Mouse (Mus musculus): ENCODE results near the gene Cldn34b2. TPM values are rescaled to one million over a fixed set of nuclear protein-coding genes. Genes with fewer than 3 reads are reported as not detected.

Gene Cldn34b2
- polyA plus RNA-seq (2015; fragmentation: Nextera tagmentation; extraction: Ambion mirVana) = not detected in 2 replicates

DNA sequence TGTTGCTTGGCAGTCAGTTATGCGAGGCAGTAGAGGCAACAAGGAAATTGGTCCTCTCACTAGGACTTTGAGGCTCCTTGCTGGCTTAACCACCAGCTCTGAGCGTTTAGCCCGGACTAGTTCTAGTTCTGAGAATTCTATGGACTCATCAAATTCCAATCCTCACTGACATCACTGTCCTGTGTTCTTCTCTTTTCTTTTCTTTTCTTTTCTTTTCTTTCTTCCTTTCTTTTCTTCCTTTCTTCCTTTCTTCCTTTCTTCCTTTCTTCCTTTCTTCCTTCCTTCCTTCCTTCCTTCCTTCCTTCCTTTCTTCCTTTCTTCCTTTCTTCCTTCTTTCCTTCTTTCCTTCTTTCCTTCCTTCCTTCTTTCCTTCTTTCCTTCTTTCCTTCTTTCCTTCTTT is at the start of gene Cldn34b2:
Cldn34b2 (minus strand) TSS at position 101 of the 400 bp plus-strand sequence.

DNA sequence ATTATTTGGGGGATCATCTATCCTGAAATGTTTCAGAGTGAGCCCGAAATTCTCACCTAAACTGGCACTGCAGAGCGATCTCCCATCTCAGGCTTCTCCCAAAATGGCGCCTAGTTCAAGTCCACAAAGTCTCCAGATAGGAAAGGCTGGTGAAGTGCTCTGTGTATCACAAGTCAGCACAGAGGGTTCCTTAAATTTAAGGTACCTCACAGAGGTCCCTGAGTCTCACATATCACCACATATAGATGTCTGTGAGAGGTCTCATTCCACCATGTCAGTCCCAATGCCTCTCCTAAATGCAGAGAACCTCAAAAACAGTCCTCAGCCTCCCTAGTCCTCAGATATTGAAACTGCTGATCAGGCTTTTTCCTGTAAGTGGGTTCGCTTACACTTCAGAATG is 34.6 kb downstream of the Cldn34b2 start, which contains the start of gene Magea2:
Magea2 (minus strand) TSS at position 101 of the 400 bp plus-strand sequence.

DNA sequence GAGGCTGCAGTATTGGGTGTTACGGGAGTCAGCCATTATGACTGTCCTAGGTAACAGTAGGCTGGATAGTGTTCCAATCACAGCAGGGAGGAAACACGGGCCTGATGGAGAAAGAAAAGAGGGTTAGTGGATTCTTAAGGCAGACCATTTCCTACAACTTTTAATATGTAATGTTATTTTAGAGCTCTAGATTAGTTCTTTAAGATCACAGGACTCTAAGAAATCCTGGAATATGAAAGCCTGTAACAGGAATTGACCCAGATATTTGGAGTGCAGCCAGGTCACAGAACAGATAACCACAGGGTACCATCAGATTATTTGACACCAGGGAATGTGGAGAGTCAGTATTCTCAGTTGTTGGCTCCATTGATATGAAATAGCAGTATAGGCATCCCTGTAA is 38.5 kb downstream of the Cldn34b2 start, which contains the start of gene Magea1:
Magea1 (minus strand) TSS at position 101 of the 400 bp plus-strand sequence.

Other genes starting within 250 kb of the Cldn34b2 start
- not detected in 2 replicates for gene Cldn34b1, start 238.1 kb downstream of the Cldn34b2 start, polyA plus RNA-seq (2015; fragmentation: Nextera tagmentation; extraction: Ambion mirVana)
- gene Magea6, start 192.4 kb downstream of the Cldn34b2 start, polyA plus RNA-seq (2015; fragmentation: Nextera tagmentation; extraction: Ambion mirVana) = not detected in 2 replicates
- gene Magea3, start 178.9 kb downstream of the Cldn34b2 start, polyA plus RNA-seq (2015; fragmentation: Nextera tagmentation; extraction: Ambion mirVana) = not detected in 2 replicates
- gene Magea8, start 132.6 kb downstream of the Cldn34b2 start, polyA plus RNA-seq (2015; fragmentation: Nextera tagmentation; extraction: Ambion mirVana) = not detected in 2 replicates
- not detected in 2 replicates for gene Magea5, start 65.3 kb downstream of the Cldn34b2 start, polyA plus RNA-seq (2015; fragmentation: Nextera tagmentation; extraction: Ambion mirVana)
- gene Magea1, start 38.6 kb downstream of the Cldn34b2 start, polyA plus RNA-seq (2015; fragmentation: Nextera tagmentation; extraction: Ambion mirVana) = not detected in 2 replicates
- gene Magea2, start 34.7 kb downstream of the Cldn34b2 start, polyA plus RNA-seq (2015; fragmentation: Nextera tagmentation; extraction: Ambion mirVana) = not detected in 2 replicates
- gene Sat1, start 88.0 kb upstream of the Cldn34b2 start, polyA plus RNA-seq (2015; fragmentation: Nextera tagmentation; extraction: Ambion mirVana) = 360 and 519 TPM in 2 replicates
- gene Acot9, start 134.0 kb upstream of the Cldn34b2 start, polyA plus RNA-seq (2015; fragmentation: Nextera tagmentation; extraction: Ambion mirVana) = 67.1 and 69.9 TPM in 2 replicates
- 263 and 352 TPM in 2 replicates for gene Prdx4, start 212.3 kb upstream of the Cldn34b2 start, polyA plus RNA-seq (2015; fragmentation: Nextera tagmentation; extraction: Ambion mirVana)

Measured in adrenal gland, postnatal 0 days (tissue).